Mouse (Mus musculus): ENCODE measurements around the gene Wfdc11. TPM values are rescaled to one million over a fixed set of nuclear protein-coding genes. Genes with fewer than 3 reads are reported as not detected.

The Wfdc11 gene
- not detected in 2 replicates for polyA plus RNA-seq (2012; rRNA removed)

DNA sequence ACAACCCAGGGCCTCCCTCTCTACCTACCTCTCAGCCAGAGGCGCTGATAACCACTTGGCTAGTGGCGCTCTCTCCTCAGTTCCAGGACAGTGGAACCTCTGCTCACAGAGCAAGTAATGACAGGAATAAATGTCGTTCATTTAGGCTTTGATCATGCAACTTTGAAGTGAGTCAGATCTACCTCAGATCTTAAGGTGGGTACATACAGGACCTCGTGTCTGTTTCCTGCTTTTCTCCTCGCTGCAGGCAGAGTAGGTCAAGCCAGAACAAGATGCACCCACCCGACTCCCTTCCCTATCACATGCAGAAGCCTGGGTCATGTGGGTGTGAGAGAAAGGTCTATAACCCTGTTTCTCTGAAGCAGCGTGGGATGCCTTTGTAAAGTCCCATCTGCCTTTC is at the start of gene Wfdc11:
Gene Wfdc11, minus strand, starts transcription at position 101 of the 400 bp plus-strand sequence.

DNA sequence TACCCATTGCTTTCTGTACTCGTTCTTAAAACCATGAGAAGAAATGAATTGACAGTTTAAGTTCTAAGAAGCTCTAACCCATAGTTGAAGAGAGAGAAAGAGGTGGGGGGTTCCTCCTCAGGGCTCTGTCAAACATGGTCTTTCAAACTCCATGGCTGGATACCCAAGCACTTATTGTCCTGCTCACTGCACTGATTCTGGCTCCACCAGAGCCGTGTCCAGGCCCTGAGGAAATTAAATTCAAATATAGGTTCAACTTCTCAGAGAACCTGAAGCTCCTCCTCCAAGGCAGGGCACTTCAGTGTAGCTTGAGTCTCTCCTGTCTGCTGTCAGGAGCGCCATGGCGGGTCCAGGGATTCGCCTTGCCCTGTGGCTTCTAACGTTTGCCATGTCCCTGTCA is 41.1 kb upstream of the Wfdc11 start, which contains the start of gene Spint5:
Gene Spint5, plus strand, starts transcription at position 301 of the 400 bp plus-strand sequence.

DNA sequence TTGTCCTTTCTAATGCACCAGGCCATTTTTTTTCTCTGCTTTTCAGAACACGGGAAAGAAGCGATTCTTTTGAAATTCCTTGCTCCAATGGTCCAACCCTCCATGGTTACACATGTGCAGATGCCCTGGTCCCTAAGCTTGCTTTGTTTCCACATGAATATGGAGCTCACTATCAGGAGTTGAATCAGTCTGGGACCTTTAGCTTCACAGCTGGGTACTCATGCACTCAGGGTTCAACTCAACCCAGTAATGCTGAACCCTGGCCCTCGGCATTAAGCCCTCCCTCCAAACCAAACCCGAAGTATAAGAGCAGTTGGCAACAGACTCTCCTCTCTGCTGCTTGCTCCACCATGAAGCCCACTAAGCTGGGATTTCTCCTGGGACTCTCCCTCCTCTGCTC is 24.3 kb upstream of the Wfdc11 start, which contains the start of gene Spint4:
Gene Spint4, plus strand, starts transcription at position 301 of the 400 bp plus-strand sequence.

DNA sequence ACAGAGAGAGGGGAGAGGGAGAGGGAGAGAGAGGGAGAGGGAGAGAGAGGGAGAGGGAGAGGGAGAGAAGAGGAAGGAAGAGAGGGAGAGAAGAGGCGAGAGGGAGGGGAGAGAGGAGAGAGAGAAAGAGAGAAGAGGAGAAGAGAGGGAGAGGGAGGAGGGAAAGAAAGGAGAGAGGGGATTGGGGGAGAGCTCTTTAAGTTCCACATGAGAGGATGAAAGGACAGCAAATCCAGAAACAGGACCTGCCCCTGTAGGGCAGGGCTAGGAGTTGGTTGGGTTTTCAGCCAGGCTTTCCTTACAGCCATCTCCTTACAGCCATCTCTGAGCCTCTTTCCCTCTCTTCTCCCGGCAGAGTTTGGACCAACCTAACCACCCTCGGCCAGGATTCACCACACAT is 10.9 kb upstream of the Wfdc11 start, which contains the start of gene Wfdc13:
Gene Wfdc13, plus strand, starts transcription at position 301 of the 400 bp plus-strand sequence.

DNA sequence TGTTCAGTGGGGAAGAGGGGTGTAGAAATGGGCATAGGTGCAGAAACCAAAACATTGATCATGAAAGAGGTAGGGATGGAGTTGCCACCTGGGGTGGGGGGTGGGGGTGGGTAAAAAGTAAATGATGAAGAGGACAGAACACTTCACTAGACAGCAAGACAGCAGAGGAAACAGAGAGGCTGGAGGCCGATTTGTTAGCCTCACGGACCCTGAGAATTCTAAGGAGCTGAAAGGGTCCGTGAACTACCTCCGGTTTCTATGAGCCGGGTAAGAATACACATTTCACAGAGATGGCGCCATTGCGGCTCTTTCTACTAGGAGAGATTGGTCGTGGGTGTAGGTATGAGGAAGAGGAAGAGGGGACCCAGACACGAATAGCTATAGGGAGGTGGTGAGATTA is 17.4 kb downstream of the Wfdc11 start, which contains the start of gene Wfdc9:
Gene Wfdc9, minus strand, starts transcription at position 101 of the 400 bp plus-strand sequence.

DNA sequence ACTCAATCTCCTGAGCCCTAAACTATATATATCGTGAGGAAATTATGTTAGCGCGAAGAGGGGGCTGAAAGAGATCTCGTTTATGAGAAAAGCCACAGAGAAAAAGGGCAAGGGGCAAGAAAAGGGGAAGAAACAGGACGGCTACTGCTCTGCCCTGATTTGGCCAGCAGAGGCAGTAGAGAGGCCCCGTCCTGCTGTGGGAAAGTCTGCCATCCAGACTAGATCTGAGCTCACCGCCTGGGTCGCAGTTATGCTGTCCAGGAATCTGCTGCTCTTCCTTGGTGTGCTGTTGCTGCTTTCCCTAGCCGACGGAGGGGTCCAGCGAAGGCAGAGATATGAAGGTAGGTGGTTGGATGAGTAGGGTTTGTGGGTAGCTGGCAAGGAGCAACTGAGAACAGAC is 18.0 kb downstream of the Wfdc11 start, which contains the start of gene Wfdc10:
Gene Wfdc10, plus strand, starts transcription at position 189 of the 400 bp plus-strand sequence.

DNA sequence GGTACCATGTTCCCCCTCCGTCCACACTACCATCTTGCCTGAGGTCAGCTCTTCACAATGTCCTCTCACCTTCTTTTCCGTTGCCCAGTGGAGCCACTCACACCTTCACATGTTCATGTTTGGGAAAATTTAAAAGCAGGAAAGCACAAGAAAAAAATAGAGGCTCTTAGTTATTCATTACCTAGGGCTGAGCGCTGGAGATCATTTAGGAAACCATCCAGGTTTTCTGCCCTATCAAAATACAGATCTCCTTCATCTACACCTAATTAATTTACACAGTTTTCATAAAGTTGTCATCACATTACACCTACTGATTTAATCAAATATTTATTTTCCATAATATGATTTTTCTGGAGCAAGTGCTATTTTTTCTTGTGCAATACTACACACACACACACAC is 35.2 kb downstream of the Wfdc11 start, which contains the start of gene Wfdc16:
Gene Wfdc16, minus strand, starts transcription at position 101 of the 400 bp plus-strand sequence.

DNA sequence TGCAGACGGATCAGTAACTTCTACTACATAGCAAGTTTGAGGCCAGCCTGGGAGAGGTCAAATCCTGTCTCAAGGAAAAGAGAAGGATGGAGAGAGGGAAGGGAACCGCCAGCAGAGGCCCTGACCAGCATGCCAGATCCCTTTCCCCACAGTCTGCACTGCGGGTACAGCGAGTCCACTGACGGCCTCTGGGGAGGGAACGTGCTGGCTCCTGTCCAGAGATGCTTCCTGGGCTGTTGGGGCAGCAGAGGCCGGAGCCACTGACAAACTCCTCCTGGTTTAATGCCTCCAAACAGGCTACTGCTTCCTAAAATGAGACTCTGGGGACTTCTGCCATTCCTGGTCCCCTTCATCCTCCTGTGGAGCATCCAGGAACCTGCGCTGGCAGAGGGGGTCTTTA is 60.4 kb downstream of the Wfdc11 start, which contains the start of the genes Wfdc6b and Wfdc8:
Gene Wfdc6b, plus strand, starts transcription at position 52 of the 400 bp plus-strand sequence.
Gene Wfdc8, minus strand, starts transcription at position 156 of the 400 bp plus-strand sequence.

Other genes starting within 250 kb of the Wfdc11 start
- 46.8 and 52.3 TPM in 2 replicates for gene Sdc4, start 230.2 kb downstream of the Wfdc11 start, polyA plus RNA-seq (2012; rRNA removed)
- gene Sys1, start 217.1 kb downstream of the Wfdc11 start, polyA plus RNA-seq (2012; rRNA removed) = 20.3 and 20.5 TPM in 2 replicates
- 0.55 and 0.61 TPM in 2 replicates for gene Gm20458, start 213.1 kb downstream of the Wfdc11 start, polyA plus RNA-seq (2012; rRNA removed)
- not detected in 2 replicates for gene Trp53tg5, start 200.4 kb downstream of the Wfdc11 start, polyA plus RNA-seq (2012; rRNA removed)
- 11.3 and 12.0 TPM in 2 replicates for gene Dbndd2, start 188.0 kb downstream of the Wfdc11 start, polyA plus RNA-seq (2012; rRNA removed)
- 15.6 and 19.3 TPM in 2 replicates for gene Pigt, start 176.6 kb downstream of the Wfdc11 start, polyA plus RNA-seq (2012; rRNA removed)
- gene Wfdc2, start 111.7 kb downstream of the Wfdc11 start, polyA plus RNA-seq (2012; rRNA removed) = 1.6 and 2.0 TPM in 2 replicates
- not detected in 2 replicates for gene Spint3, start 100.6 kb downstream of the Wfdc11 start, polyA plus RNA-seq (2012; rRNA removed)
- 0.05 and 0.06 TPM in 2 replicates for gene Wfdc6a, start 88.6 kb downstream of the Wfdc11 start, polyA plus RNA-seq (2012; rRNA removed)
- not detected in 2 replicates for gene Eppin, start 80.5 kb downstream of the Wfdc11 start, polyA plus RNA-seq (2012; rRNA removed)
- gene Wfdc6b, start 60.6 kb downstream of the Wfdc11 start, polyA plus RNA-seq (2012; rRNA removed) = not detected in 2 replicates
- gene Wfdc8, start 60.5 kb downstream of the Wfdc11 start, polyA plus RNA-seq (2012; rRNA removed) = not detected in 2 replicates
- gene Wfdc16, start 35.3 kb downstream of the Wfdc11 start, polyA plus RNA-seq (2012; rRNA removed) = not detected in 2 replicates
- gene Wfdc10, start 18.0 kb downstream of the Wfdc11 start, polyA plus RNA-seq (2012; rRNA removed) = not detected in 2 replicates
- not detected in 2 replicates for gene Wfdc9, start 17.5 kb downstream of the Wfdc11 start, polyA plus RNA-seq (2012; rRNA removed)
- not detected in 2 replicates for gene Wfdc13, start 11.0 kb upstream of the Wfdc11 start, polyA plus RNA-seq (2012; rRNA removed)
- gene Spint4, start 24.4 kb upstream of the Wfdc11 start, polyA plus RNA-seq (2012; rRNA removed) = not detected in 2 replicates
- not detected in 2 replicates for gene Spint5, start 41.2 kb upstream of the Wfdc11 start, polyA plus RNA-seq (2012; rRNA removed)
- gene Wfdc3, start 71.8 kb upstream of the Wfdc11 start, polyA plus RNA-seq (2012; rRNA removed) = 1.6 and 2.1 TPM in 2 replicates
- 21.7 and 22.8 TPM in 2 replicates for gene Dnttip1, start 71.9 kb upstream of the Wfdc11 start, polyA plus RNA-seq (2012; rRNA removed)
- 255 and 264 TPM in 2 replicates for gene Ube2c, start 95.8 kb upstream of the Wfdc11 start, polyA plus RNA-seq (2012; rRNA removed)
- 0.58 and 2.9 TPM in 2 replicates for gene Tnnc2, start 105.9 kb upstream of the Wfdc11 start, polyA plus RNA-seq (2012; rRNA removed)
- gene Snx21, start 111.7 kb upstream of the Wfdc11 start, polyA plus RNA-seq (2012; rRNA removed) = 7.7 and 11.3 TPM in 2 replicates
- gene Acot8, start 130.8 kb upstream of the Wfdc11 start, polyA plus RNA-seq (2012; rRNA removed) = 20.1 and 20.3 TPM in 2 replicates
- gene Zswim3, start 131.0 kb upstream of the Wfdc11 start, polyA plus RNA-seq (2012; rRNA removed) = 1.9 TPM in 2 replicates
- gene Zswim1, start 148.6 kb upstream of the Wfdc11 start, polyA plus RNA-seq (2012; rRNA removed) = 1.3 and 1.5 TPM in 2 replicates
- 0.05 and 0.08 TPM in 2 replicates for gene Spata25, start 154.4 kb upstream of the Wfdc11 start, polyA plus RNA-seq (2012; rRNA removed)
- 121 and 130 TPM in 2 replicates for gene Ctsa, start 158.8 kb upstream of the Wfdc11 start, polyA plus RNA-seq (2012; rRNA removed)
- gene Neurl2, start 159.4 kb upstream of the Wfdc11 start, polyA plus RNA-seq (2012; rRNA removed) = 1.5 and 2.2 TPM in 2 replicates
- 34.8 and 42.2 TPM in 2 replicates for gene Pltp, start 183.6 kb upstream of the Wfdc11 start, polyA plus RNA-seq (2012; rRNA removed)
- gene Pcif1, start 205.2 kb upstream of the Wfdc11 start, polyA plus RNA-seq (2012; rRNA removed) = 18.4 and 21.2 TPM in 2 replicates
- 6.5 and 8.2 TPM in 2 replicates for gene Zfp335, start 237.7 kb upstream of the Wfdc11 start, polyA plus RNA-seq (2012; rRNA removed)